Mouse (Mus musculus) midbrain, embryonic 15.5 days (tissue): Measurements from ENCODE around the gene Ms4a4c. TPM values are rescaled to one million over a fixed set of nuclear protein-coding genes. Genes with fewer than 3 reads are reported as not detected.

ENCODE experiments used
- ATAC-seq: fragments of 200-750 bp; cut with Nextera tagmentation; replicated peaks from 2 replicates; pipeline ENCODE4 v1.8.0; 2017; ENCODE audit warnings: moderate TSS enrichment
- H3K27ac ChIP-seq: fragments of 300-500 bp; sonication (generic); 2 replicates; pipeline ENCODE4 v1.5.1; 2015; ENCODE audit warnings: mild to moderate bottlenecking, inconsistent platforms
- H3K27me3 ChIP-seq: fragments of 300-500 bp; sonication (generic); replicated peaks from 2 replicates; pipeline ENCODE4 v1.6.1; 2015; ENCODE audit warnings: inconsistent platforms
- H3K36me3 ChIP-seq: fragments of 300-500 bp; sonication (generic); replicated peaks from 2 replicates; pipeline ENCODE4 v1.6.1; 2015; ENCODE audit warnings: inconsistent platforms
- H3K4me1 ChIP-seq: fragments of 300-500 bp; sonication (generic); 2 replicates; pipeline ENCODE4 v1.6.1; 2015; ENCODE audit warnings: inconsistent platforms
- H3K4me2 ChIP-seq: fragments of 300-500 bp; sonication (generic); 2 replicates; pipeline ENCODE4 v1.6.1; 2015; ENCODE audit warnings: inconsistent platforms, mild to moderate bottlenecking, moderate library complexity
- H3K4me3 ChIP-seq: fragments of 300-500 bp; sonication (generic); 2 replicates; pipeline ENCODE4 v1.5.1; 2015; ENCODE audit warnings: mild to moderate bottlenecking, inconsistent platforms
- H3K9ac ChIP-seq: fragments of 300-500 bp; sonication (generic); 2 replicates; pipeline ENCODE4 v1.6.1; 2015; ENCODE audit warnings: mild to moderate bottlenecking, inconsistent platforms
- H3K9me3 ChIP-seq: fragments of 300-500 bp; sonication (generic); 2 replicates; pipeline ENCODE4 v1.6.1; 2016; ENCODE audit warnings: inconsistent platforms
- WGBS: fragments of 180-500 bp; shearing (Covaris S2); methylation state at CpG from one replicate; pipeline ENCODE4 v1.1.7; 2015; ENCODE audit warnings: mixed read lengths; 5-methylcytosine and 5-hydroxymethylcytosine counted together
- polyA plus RNA-seq: library from polyadenylated mRNA; unstranded; fragments of >200 nt; fragmentation: Nextera tagmentation; extraction: Ambion mirVana; gene quantifications from 2 replicates; pipeline ENCODE4 v1.2.1, GENCODE M21; 2015

Gene Ms4a4c
- polyA plus RNA-seq = 0.32 and 1.2 TPM in 2 replicates

DNA sequence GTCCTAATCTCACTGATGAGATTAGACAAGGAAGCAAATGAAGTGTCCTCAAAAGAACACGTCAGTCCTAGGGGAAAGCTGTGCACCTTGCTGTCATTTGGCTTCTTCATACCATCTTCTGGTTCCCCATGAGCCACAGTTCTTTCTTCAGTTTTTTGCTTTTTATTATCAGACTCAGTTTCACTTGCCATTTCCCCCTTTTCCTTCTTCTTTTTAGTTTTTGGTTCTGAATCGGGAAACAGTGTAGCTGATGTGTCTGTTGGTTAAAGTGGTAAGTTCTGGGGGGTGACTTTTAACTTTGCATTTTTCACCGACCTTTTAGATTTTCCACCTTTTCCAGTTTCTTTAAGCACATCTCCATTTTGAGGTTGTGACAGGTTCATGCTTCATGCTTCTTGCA, at the start of gene Ms4a4c:
TSS of gene Ms4a4c (plus strand) at position 244 of the 400 bp plus-strand sequence.
- no peak within 1 kb of the TSS for H3K9ac ChIP-seq
- no peaks in the 10 kb centered on the region for H3K36me3 ChIP-seq
- no peaks in the 10 kb centered on the region for H3K27me3 ChIP-seq
- no peaks in the 10 kb centered on the region for H3K4me1 ChIP-seq
- H3K27ac ChIP-seq = no peak within 1 kb of the TSS
- no peak within 1 kb of the TSS for H3K4me3 ChIP-seq
- no peak for ATAC-seq
- no peaks in the 10 kb centered on the region for H3K9me3 ChIP-seq
- 78% methylated on average over 3 of the region's 3 CpGs for WGBS
- no peak within 1 kb of the TSS for H3K4me2 ChIP-seq

- Histone ChIP-seq H3K4me1 (no peaks in the 10 kb centered on the region), H3K27me3 (no peaks in the 10 kb centered on the region), H3K4me3 (no peak overlapping the region), H3K9ac (no peak overlapping the region), H3K36me3 (no peaks in the 10 kb centered on the region), H3K9me3 (no peaks in the 10 kb centered on the region), H3K27ac (no peak overlapping the region), H3K4me2 (no peak overlapping the region)
- 85% methylated on average over 7 of the region's 7 CpGs for WGBS
- ATAC-seq = no peak
Measured at GRCm38 (mm10) chr19:11355730-11356129, 48.8 kb upstream of the Ms4a4c start.

DNA sequence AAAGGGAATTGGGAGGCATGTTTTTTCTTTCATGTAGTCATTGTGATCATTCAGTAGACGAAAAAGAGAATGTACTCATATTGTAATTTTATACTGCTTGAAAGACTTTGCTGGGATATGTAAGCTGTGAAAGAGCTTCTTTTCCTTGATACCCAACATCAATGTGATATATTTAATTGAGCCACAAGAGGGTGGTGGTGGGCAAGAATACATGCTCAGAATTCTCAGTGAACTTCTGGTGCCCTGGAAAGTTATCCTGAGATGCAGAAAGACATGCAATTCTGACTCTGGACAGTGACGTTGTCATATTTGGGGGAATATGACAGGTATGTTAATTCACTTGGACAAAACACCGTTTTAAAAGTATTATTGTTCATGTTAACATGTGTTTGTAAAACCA, 44.5 kb upstream of the Ms4a4c start:
- Histone ChIP-seq H3K4me2 (no peak overlapping the region), H3K4me1 (no peaks in the 10 kb centered on the region)
- WGBS = 68% methylated on average over 3 of the region's 3 CpGs

GRCm38 (mm10) chr19:11362002-11362401, 42.6 kb upstream of the Ms4a4c start:
- no peaks in the 10 kb centered on the region for H3K4me1 ChIP-seq
- H3K9me3 ChIP-seq = no peaks in the 10 kb centered on the region
- no peaks in the 10 kb centered on the region for H3K27me3 ChIP-seq
- no peak overlapping the region for H3K4me2 ChIP-seq
- no peak overlapping the region for H3K9ac ChIP-seq
- ATAC-seq = no peak
- no peak overlapping the region for H3K27ac ChIP-seq
- H3K36me3 ChIP-seq = no peaks in the 10 kb centered on the region
- no peak overlapping the region for H3K4me3 ChIP-seq

More for the DNA sequence above, 44.5 kb upstream of the Ms4a4c start:
- Histone ChIP-seq H3K27ac (no peak overlapping the region), H3K9ac (no peak overlapping the region), H3K9me3 (no peaks in the 10 kb centered on the region), H3K36me3 (no peaks in the 10 kb centered on the region), H3K27me3 (no peaks in the 10 kb centered on the region), H3K4me3 (no peak overlapping the region)
- no peak for ATAC-seq

GRCm38 (mm10) chr19:11368310-11368709, 36.3 kb upstream of the Ms4a4c start:
- no peak for ATAC-seq
- Histone ChIP-seq H3K27ac (no peak overlapping the region), H3K36me3 (no peaks in the 10 kb centered on the region), H3K27me3 (no peaks in the 10 kb centered on the region), H3K4me3 (no peak overlapping the region), H3K4me1 (no peaks in the 10 kb centered on the region), H3K4me2 (no peak overlapping the region), H3K9me3 (no peaks in the 10 kb centered on the region), H3K9ac (no peak overlapping the region)
- 84% methylated on average over 3 of the region's 3 CpGs for WGBS

DNA sequence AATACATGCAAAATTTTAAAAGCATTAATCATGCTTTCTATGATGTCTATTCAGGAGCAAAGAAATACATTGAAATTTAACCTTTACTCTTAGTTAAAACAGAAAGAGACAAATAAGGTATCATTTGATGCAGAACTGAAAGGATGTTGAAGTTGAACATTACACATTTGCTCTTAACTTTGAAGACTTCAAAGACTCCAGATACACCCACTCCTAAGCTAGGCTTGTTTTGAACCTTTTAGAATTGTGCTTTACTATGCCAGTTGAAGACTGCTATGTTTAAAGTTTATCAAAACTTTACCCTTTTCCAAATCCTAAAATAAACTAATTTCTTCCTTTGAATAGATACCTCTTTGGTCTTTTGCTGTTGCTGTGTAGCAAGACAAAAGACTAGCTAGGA, 33.4 kb upstream of the Ms4a4c start:
- Histone ChIP-seq H3K4me1 (no peaks in the 10 kb centered on the region), H3K27ac (no peak overlapping the region), H3K36me3 (no peaks in the 10 kb centered on the region), H3K9me3 (no peaks in the 10 kb centered on the region), H3K27me3 (no peaks in the 10 kb centered on the region), H3K4me3 (no peak overlapping the region), H3K4me2 (no peak overlapping the region), H3K9ac (no peak overlapping the region)
- no peak for ATAC-seq

DNA sequence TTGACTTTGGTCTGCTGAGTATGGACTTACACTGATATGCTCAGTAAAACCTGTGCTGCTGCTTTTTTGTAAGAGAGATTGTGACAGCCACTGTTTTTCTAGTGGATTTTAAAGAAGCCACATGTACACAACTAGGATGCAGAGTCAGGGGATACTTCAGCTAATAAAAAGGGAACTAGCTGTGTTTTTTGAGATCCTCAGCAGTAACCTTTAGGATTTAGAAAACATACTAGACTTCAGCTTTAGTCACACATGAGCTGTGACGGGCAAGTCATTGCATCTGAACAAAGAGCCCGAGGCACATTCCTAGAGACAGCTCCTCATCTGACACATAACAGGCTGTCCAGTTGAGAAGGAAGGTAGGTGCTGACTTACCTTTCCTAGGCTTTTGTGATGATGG, 29.3 kb upstream of the Ms4a4c start, which contains the start of gene Ms4a4a:
TSS of gene Ms4a4a (plus strand) at position 251 of the 400 bp plus-strand sequence.
- H3K27ac ChIP-seq = no peak within 1 kb of the TSS
- H3K4me1 ChIP-seq = no peaks in the 10 kb centered on the region
- H3K9ac ChIP-seq = no peak within 1 kb of the TSS
- H3K36me3 ChIP-seq = no peaks in the 10 kb centered on the region
- ATAC-seq = no peak
- H3K4me3 ChIP-seq = no peak within 1 kb of the TSS
- no peaks in the 10 kb centered on the region for H3K9me3 ChIP-seq
- H3K4me2 ChIP-seq = no peak within 1 kb of the TSS
- no peaks in the 10 kb centered on the region for H3K27me3 ChIP-seq
- WGBS = 73% methylated on average over 2 of the region's 2 CpGs

DNA sequence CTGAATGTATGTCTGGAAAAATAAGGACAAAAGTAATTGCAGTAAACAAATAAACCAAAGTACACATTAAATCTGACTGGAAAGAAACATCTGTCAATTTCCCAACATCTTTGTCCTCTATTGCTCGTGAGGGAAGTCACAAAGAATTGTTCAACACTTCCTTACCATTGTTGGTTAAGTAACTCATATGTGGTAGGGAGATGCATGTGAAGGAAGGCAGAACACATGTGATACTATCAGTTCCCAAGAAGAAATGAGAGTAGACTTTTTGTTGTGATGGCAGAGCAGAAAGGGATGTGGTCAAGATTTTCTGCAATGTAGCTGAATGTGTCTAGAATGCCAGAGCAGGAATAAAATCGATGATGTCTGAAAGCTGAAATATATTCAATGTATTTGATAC, 28.2 kb upstream of the Ms4a4c start:
- Histone ChIP-seq H3K9ac (no peak overlapping the region), H3K36me3 (no peaks in the 10 kb centered on the region), H3K4me1 (no peaks in the 10 kb centered on the region), H3K4me2 (no peak overlapping the region), H3K4me3 (no peak overlapping the region), H3K9me3 (no peaks in the 10 kb centered on the region), H3K27me3 (no peaks in the 10 kb centered on the region), H3K27ac (no peak overlapping the region)
- WGBS = 82% methylated on average over 2 of the region's 2 CpGs
- ATAC-seq = no peak

- Histone ChIP-seq H3K9me3 (no peaks in the 10 kb centered on the region), H3K4me1 (no peaks in the 10 kb centered on the region), H3K4me2 (no peak overlapping the region), H3K27me3 (no peaks in the 10 kb centered on the region), H3K9ac (no peak overlapping the region), H3K4me3 (no peak overlapping the region), H3K36me3 (no peaks in the 10 kb centered on the region), H3K27ac (no peak overlapping the region)
- ATAC-seq = no peak
- 77% methylated on average over 2 of the region's 2 CpGs for WGBS
Measured at GRCm38 (mm10) chr19:11387109-11387508, 17.5 kb upstream of the Ms4a4c start.

- Histone ChIP-seq H3K27ac (no peak overlapping the region), H3K4me2 (no peak overlapping the region), H3K4me3 (no peak overlapping the region), H3K9me3 (no peaks in the 10 kb centered on the region), H3K36me3 (no peaks in the 10 kb centered on the region), H3K9ac (no peak overlapping the region), H3K27me3 (no peaks in the 10 kb centered on the region), H3K4me1 (no peaks in the 10 kb centered on the region)
- 84% methylated on average over 4 of the region's 4 CpGs for WGBS
- no peak for ATAC-seq
Measured at GRCm38 (mm10) chr19:11387685-11388084, 16.9 kb upstream of the Ms4a4c start.

DNA sequence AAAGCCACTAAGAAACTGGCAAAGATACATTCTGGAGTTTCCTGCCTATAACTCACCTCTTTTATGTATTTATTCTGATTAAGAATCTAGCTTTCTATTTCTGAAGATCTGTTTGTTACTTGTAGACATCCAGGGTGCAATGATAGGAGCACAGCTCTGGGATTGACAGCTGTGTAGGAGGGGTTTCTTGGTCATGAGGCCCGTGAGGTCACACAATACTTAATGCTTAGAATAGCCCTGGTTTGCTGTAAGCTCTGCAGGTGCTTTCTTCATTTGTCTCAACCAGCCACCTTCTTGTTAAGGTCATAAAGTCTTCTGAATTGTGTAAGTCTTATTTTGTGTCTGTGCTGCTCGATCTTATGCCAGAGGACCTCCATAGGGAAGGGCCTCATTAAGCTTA, 15.6 kb upstream of the Ms4a4c start:
- Histone ChIP-seq H3K36me3 (no peaks in the 10 kb centered on the region), H3K9ac (no peak overlapping the region), H3K4me2 (no peak overlapping the region), H3K4me3 (no peak overlapping the region), H3K27me3 (no peaks in the 10 kb centered on the region), H3K27ac (no peak overlapping the region), H3K9me3 (no peaks in the 10 kb centered on the region), H3K4me1 (no peaks in the 10 kb centered on the region)
- no peak for ATAC-seq
- WGBS = 82% methylated on average over 2 of the region's 2 CpGs

GRCm38 (mm10) chr19:11395769-11396168, 8.8 kb upstream of the Ms4a4c start:
- H3K27ac ChIP-seq = no peak overlapping the region
- H3K9ac ChIP-seq = no peak overlapping the region
- H3K4me1 ChIP-seq = no peaks in the 10 kb centered on the region
- H3K4me2 ChIP-seq = no peak overlapping the region
- H3K9me3 ChIP-seq = no peaks in the 10 kb centered on the region
- no peak overlapping the region for H3K4me3 ChIP-seq
- H3K27me3 ChIP-seq = no peaks in the 10 kb centered on the region
- H3K36me3 ChIP-seq = no peaks in the 10 kb centered on the region
- ATAC-seq = no peak

GRCm38 (mm10) chr19:11407428-11407827, 2.9 kb downstream of the Ms4a4c start:
- ATAC-seq = no peak
- Histone ChIP-seq H3K27ac (no peak overlapping the region), H3K4me3 (no peak overlapping the region), H3K4me1 (no peaks in the 10 kb centered on the region), H3K4me2 (no peak overlapping the region), H3K27me3 (no peaks in the 10 kb centered on the region), H3K9ac (no peak overlapping the region), H3K9me3 (no peaks in the 10 kb centered on the region), H3K36me3 (no peaks in the 10 kb centered on the region)

GRCm38 (mm10) chr19:11408591-11408990, 4.0 kb downstream of the Ms4a4c start:
- WGBS = 89% methylated on average over 1 of the region's 1 CpGs
- ATAC-seq = no peak
- H3K4me3 ChIP-seq = no peak overlapping the region
- no peaks in the 10 kb centered on the region for H3K27me3 ChIP-seq
- H3K27ac ChIP-seq = no peak overlapping the region
- no peak overlapping the region for H3K9ac ChIP-seq
- H3K36me3 ChIP-seq = no peaks in the 10 kb centered on the region
- H3K4me2 ChIP-seq = no peak overlapping the region
- H3K4me1 ChIP-seq = no peaks in the 10 kb centered on the region
- H3K9me3 ChIP-seq = no peaks in the 10 kb centered on the region
